Mouse (Mus musculus) hindbrain, embryonic 13.5 days (tissue): ENCODE results near the gene Fam171b. TPM values are rescaled to one million over a fixed set of nuclear protein-coding genes. Genes with fewer than 3 reads are reported as not detected.

Experiments
- ATAC-seq: fragments of 200-750 bp; cut with Nextera tagmentation; 2 replicates; pipeline ENCODE4 v1.8.0; 2017; ENCODE audit warnings: moderate TSS enrichment; ENCODE audit not compliant: low FRiP score
- H3K27ac ChIP-seq: fragments of 300-500 bp; sonication (generic); 2 replicates; pipeline ENCODE4 v1.5.1; 2015; ENCODE audit warnings: inconsistent platforms, mild to moderate bottlenecking, moderate library complexity
- H3K27me3 ChIP-seq: fragments of 300-500 bp; sonication (generic); 2 replicates; pipeline ENCODE4 v1.6.1; 2015; ENCODE audit warnings: mild to moderate bottlenecking, inconsistent platforms
- H3K36me3 ChIP-seq: fragments of 300-500 bp; sonication (generic); 2 replicates; pipeline ENCODE4 v1.6.1; 2015; ENCODE audit warnings: mild to moderate bottlenecking, inconsistent platforms
- H3K4me1 ChIP-seq: fragments of 300-500 bp; sonication (generic); replicated peaks from 2 replicates; pipeline ENCODE4 v1.6.1; 2015; ENCODE audit warnings: inconsistent platforms
- H3K4me2 ChIP-seq: fragments of 300-500 bp; sonication (generic); 2 replicates; pipeline ENCODE4 v1.6.1; 2015; ENCODE audit warnings: inconsistent platforms, mild to moderate bottlenecking, moderate library complexity
- H3K4me3 ChIP-seq: fragments of 300-500 bp; sonication (generic); 2 replicates; pipeline ENCODE4 v1.5.1; 2015; ENCODE audit warnings: mild to moderate bottlenecking, inconsistent platforms
- H3K9ac ChIP-seq: fragments of 300-500 bp; sonication (generic); 2 replicates; pipeline ENCODE4 v1.6.1; 2015; ENCODE audit warnings: mild to moderate bottlenecking, inconsistent platforms
- H3K9me3 ChIP-seq: fragments of 300-500 bp; sonication (generic); 2 replicates; pipeline ENCODE4 v1.6.1; 2016; ENCODE audit warnings: inconsistent platforms
- WGBS: fragments of 180-500 bp; shearing (Covaris S2); methylation state at CpG from one replicate; pipeline ENCODE4 v1.1.7; 2015; 5-methylcytosine and 5-hydroxymethylcytosine counted together
- polyA plus RNA-seq: library from polyadenylated mRNA; unstranded; fragments of >200 nt; fragmentation: Nextera tagmentation; extraction: Ambion mirVana; gene quantifications from 2 replicates; pipeline ENCODE4 v1.2.1, GENCODE M21; 2015

Fam171b gene
- polyA plus RNA-seq, 1 experiment from 2014 or later, result 64.6 TPM

DNA sequence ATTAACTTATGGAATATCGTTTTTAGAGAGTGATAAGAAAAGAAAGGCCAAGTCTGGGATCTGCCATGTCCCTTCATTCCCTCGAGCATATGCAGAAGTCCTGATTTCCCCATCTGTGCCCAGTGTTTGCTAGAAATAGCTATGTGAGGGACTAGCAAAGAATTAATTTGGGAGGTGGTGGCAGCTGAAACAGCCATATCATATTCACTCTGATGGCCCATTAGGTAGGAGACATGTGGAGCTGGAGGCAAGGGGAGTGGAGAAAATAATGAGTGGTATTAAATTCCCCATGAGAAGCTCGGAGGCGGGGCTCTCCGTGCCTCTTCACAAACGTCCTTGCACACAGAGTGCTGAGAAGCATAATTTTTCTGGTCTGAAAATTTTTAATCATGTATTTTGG is 3.7 kb downstream of the Fam171b start:
- no peaks in the 10 kb centered on the region for H3K36me3 ChIP-seq
- no peak overlapping the region for H3K4me2 ChIP-seq
- no peak overlapping the region for H3K4me3 ChIP-seq
- no peak overlapping the region for H3K9ac ChIP-seq
- no peaks in the 10 kb centered on the region for H3K9me3 ChIP-seq
- ATAC-seq, result no peak
- H3K27ac ChIP-seq, result no peak overlapping the region
- H3K27me3 ChIP-seq, result no peaks in the 10 kb centered on the region
- WGBS, result 37% methylated on average over 6 of the region's 6 CpGs
- peaks cover 33% of the 10 kb centered on the region for H3K4me1 ChIP-seq

DNA sequence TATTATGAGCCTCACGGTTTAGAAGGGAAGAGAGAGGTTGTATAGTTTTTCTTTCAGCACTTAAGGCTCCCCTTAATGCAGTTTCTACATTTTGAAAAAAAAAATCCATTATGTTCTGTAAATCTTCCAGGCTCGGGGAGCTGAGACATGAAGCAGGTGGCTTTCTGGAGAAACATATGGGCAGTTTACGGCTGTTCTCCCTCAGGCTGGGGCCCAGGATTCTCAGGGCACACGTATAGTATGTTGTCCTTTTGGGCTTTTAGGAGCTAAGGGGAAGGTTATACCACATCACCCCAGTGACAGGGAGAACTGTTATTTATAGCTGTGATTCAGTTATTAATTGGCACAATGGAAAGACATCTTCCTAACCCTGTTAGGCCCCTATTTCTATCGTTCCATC is 12.7 kb downstream of the Fam171b start:
- WGBS, result 53% methylated on average over 5 of the region's 5 CpGs
- peak overlapping the region; percentile 40; the same call in 1 of the 2 replicates for H3K27ac ChIP-seq
- ATAC-seq, result no peak; the same call in 1 of the 2 replicates
- no peaks in the 10 kb centered on the region for H3K9me3 ChIP-seq
- peaks cover 30% of the 10 kb centered on the region for H3K4me1 ChIP-seq
- H3K27me3 ChIP-seq, result no peaks in the 10 kb centered on the region
- no peak overlapping the region for H3K4me3 ChIP-seq
- H3K4me2 ChIP-seq, result no peak overlapping the region
- H3K36me3 ChIP-seq, result no peaks in the 10 kb centered on the region
- no peak overlapping the region for H3K9ac ChIP-seq

- no peaks in the 10 kb centered on the region for H3K27me3 ChIP-seq
- 19% methylated on average over 3 of the region's 3 CpGs for WGBS
- no peak for ATAC-seq
- H3K9ac ChIP-seq, result peak overlapping the region; percentile 35; the same call in 1 of the 2 replicates
- no peaks in the 10 kb centered on the region for H3K9me3 ChIP-seq
- no peak overlapping the region for H3K4me3 ChIP-seq
- no peak overlapping the region for H3K4me2 ChIP-seq
- H3K4me1 ChIP-seq, result peaks cover 27% of the 10 kb centered on the region
- no peaks in the 10 kb centered on the region for H3K36me3 ChIP-seq
- H3K27ac ChIP-seq, result peak overlapping the region; percentile 82
Observed at GRCm38 (mm10) chr2:83828895-83829539, 16.6 kb downstream of the Fam171b start.

DNA sequence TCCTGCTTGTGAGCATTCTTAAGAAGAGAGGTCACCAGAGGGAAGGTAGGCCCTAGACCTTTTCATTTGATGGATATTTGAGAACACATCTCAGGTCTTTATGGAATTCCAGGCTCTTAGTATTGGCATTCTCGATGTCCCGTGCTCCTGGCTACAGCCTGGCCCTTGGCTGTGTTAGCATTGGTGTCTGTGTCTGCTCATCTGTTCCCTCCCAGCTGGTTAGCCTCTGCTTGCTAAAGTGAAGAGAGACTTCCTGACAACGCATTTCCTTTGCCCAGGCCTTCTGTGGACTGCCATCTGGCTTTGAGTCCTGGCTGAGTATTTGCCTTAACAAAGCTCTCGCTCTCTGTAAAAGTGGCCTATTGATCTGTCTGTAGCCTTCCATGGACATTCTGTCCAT is 20.5 kb downstream of the Fam171b start:
- H3K4me1 ChIP-seq, result peaks cover 15% of the 10 kb centered on the region
- no peak for ATAC-seq
- H3K27ac ChIP-seq, result no peak overlapping the region
- 81% methylated on average over 4 of the region's 4 CpGs for WGBS
- no peaks in the 10 kb centered on the region for H3K27me3 ChIP-seq
- H3K4me3 ChIP-seq, result no peak overlapping the region
- H3K4me2 ChIP-seq, result no peak overlapping the region
- H3K9me3 ChIP-seq, result no peaks in the 10 kb centered on the region
- no peak overlapping the region for H3K9ac ChIP-seq
- H3K36me3 ChIP-seq, result no peaks in the 10 kb centered on the region

DNA sequence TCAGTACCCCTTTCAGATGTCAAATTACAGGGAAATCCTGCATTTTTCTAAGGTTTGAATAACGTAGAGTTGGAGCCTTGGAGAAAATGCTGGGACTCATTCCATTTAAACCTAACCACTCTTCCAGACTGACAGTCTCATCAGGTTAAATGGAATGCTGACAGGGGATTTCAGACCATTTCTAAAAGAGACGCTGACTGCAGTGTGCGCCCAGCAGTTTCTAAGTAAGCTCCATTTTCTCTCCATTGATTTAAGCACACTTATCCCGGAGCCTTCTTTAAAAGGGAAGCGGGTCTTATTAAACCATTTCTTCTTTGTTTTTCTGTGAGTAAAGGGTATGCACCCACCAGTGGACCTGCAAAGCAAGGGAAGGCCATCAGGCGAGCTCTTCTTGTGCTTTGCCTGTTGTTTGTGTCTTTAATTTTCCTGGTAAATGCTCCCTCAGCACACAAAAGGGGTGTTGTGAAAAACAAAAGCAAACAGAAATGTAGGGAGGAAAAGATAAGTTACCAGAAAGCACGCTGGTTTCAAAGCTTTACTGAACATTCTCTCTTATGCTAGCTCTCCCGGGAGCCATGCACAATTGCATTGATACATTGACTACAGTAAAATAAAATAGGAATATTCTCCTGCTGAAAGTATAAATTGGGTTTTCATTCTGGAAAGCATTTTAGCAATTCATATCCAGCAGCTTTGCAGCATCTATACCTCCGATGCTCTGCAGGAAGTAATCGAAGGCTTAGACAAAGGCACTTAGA is 23.1 kb downstream of the Fam171b start:
- ATAC-seq, result peak; percentile 22; the same call in 1 of the 2 replicates
- Histone ChIP-seq H3K9ac (peak overlapping the region; percentile 51; the same call in 1 of the 2 replicates), H3K9me3 (no peaks in the 10 kb centered on the region), H3K4me3 (no peak overlapping the region), H3K27ac (peak overlapping the region; percentile 88), H3K36me3 (no peaks in the 10 kb centered on the region), H3K4me2 (no peak overlapping the region), H3K27me3 (no peaks in the 10 kb centered on the region), H3K4me1 (peaks cover 8% of the 10 kb centered on the region)
- 52% methylated on average over 10 of the region's 10 CpGs for whole genome bisulfite sequencing

- H3K4me3 ChIP-seq, result no peak overlapping the region
- H3K9ac ChIP-seq, result no peak overlapping the region
- H3K36me3 ChIP-seq, result no peaks in the 10 kb centered on the region
- WGBS, result 90% methylated on average over 3 of the region's 3 CpGs
- H3K27me3 ChIP-seq, result no peaks in the 10 kb centered on the region
- H3K4me1 ChIP-seq, result 0 out of 2 replicates have a peak, but pooled peaks cover 5% of the 10 kb centered on the region
- H3K9me3 ChIP-seq, result no peaks in the 10 kb centered on the region
- H3K4me2 ChIP-seq, result no peak overlapping the region
- no peak overlapping the region for H3K27ac ChIP-seq
- ATAC-seq, result no peak
Observed at GRCm38 (mm10) chr2:83848495-83848894, 36.1 kb downstream of the Fam171b start.

- ATAC-seq, result no peak
- H3K36me3 ChIP-seq, result peaks cover 7% of the 10 kb centered on the region; the same call in 1 of the 2 replicates
- H3K4me2 ChIP-seq, result no peak overlapping the region
- no peaks in the 10 kb centered on the region for H3K9me3 ChIP-seq
- H3K27me3 ChIP-seq, result no peaks in the 10 kb centered on the region
- H3K4me3 ChIP-seq, result no peak overlapping the region
- no peaks in the 10 kb centered on the region for H3K4me1 ChIP-seq
- 88% methylated on average over 10 of the region's 10 CpGs for WGBS
- no peak overlapping the region for H3K27ac ChIP-seq
- H3K9ac ChIP-seq, result no peak overlapping the region
Observed at GRCm38 (mm10) chr2:83853423-83853822, 41.0 kb downstream of the Fam171b start.

DNA sequence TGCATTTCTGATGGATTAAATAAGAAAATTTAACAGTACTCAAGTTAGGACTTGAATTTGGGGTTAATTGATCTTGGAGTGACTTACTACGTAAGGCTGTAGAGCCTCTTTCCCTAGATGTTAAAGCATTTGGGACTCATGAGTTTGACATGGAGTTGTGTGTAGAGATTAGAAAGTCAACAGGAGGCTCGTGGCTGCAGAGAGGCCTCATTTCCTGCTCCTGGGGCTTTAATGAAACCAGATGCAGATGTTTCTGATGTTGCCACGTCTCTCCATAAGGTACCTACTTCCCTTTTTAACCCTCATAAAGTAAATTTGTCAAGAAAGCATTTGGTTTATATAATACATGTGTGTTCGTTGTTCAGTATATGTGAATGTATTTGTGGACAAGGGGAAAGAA is 43.8 kb downstream of the Fam171b start:
- Histone ChIP-seq H3K4me3 (no peak overlapping the region), H3K9me3 (no peaks in the 10 kb centered on the region), H3K36me3 (peaks cover 23% of the 10 kb centered on the region), H3K4me2 (no peak overlapping the region), H3K27ac (no peak overlapping the region), H3K4me1 (no peaks in the 10 kb centered on the region), H3K9ac (no peak overlapping the region), H3K27me3 (no peaks in the 10 kb centered on the region)
- WGBS, result 73% methylated on average over 4 of the region's 4 CpGs
- ATAC-seq, result no peak

DNA sequence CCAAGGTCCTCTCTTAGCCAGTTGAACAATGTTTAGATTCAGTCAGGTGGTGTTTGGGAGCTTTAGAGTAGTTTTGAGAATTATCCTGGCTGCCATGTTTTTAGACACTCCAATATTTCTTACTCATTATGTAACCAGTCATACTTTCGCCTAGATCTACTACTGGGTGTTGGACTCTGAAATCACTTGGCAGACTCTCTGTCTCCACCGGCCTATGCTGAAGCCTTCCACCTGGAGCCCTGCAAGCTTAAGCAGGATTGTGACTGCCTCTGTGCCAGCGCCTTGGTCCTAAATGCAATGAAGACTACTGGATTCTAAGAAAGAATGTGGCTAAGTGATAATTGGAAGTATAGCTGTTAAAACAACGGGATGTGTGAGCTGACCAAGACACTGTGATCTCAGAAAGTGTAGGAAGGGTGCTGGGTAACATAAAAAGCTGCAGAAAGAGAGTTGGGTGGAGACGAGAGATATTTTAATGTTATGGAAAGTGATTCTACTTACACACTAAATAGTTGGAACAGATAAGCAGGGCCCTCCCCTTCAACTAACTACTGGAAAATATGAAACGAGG is 71.5 kb downstream of the Fam171b start:
- Histone ChIP-seq H3K9me3 (no peaks in the 10 kb centered on the region), H3K4me1 (no peaks in the 10 kb centered on the region), H3K4me2 (no peak overlapping the region), H3K4me3 (no peak overlapping the region), H3K36me3 (peaks cover 18% of the 10 kb centered on the region), H3K9ac (no peak overlapping the region), H3K27ac (no peak overlapping the region), H3K27me3 (no peaks in the 10 kb centered on the region)
- WGBS, result 90% methylated on average over 6 of the region's 6 CpGs
- no peak for ATAC-seq

DNA sequence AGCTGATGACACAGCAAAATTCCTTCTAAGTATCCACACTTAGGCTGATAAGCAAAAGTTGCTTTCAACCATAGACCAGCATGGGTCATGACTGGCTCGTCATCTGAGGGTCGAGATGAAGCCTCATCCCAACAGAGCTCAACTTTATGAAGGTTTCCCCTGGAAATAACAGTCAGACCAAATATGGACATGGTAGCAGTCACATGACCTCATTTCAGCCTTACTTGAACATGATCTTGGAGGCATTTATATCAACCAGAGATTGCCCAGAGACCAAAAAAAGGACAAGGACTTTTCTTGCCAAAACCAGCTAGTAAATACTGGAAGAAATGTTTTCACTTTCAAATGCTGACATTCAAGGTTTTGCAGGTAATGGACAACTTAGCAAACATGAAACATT is 81.3 kb downstream of the Fam171b start:
- no peak for ATAC-seq
- H3K9ac ChIP-seq, result no peak overlapping the region
- H3K9me3 ChIP-seq, result no peaks in the 10 kb centered on the region
- no peak overlapping the region for H3K4me3 ChIP-seq
- no peaks in the 10 kb centered on the region for H3K36me3 ChIP-seq
- no peak overlapping the region for H3K4me2 ChIP-seq
- H3K4me1 ChIP-seq, result no peaks in the 10 kb centered on the region
- WGBS, result 94% methylated on average over 2 of the region's 2 CpGs
- no peak overlapping the region for H3K27ac ChIP-seq
- H3K27me3 ChIP-seq, result no peaks in the 10 kb centered on the region

GRCm38 (mm10) chr2:83901896-83902540 is 89.6 kb downstream of the Fam171b start:
- Histone ChIP-seq H3K27me3 (no peaks in the 10 kb centered on the region), H3K9me3 (no peaks in the 10 kb centered on the region), H3K4me3 (no peak overlapping the region), H3K9ac (no peak overlapping the region), H3K4me2 (no peak overlapping the region), H3K4me1 (no peaks in the 10 kb centered on the region), H3K36me3 (no peaks in the 10 kb centered on the region), H3K27ac (no peak overlapping the region)
- no peak for ATAC-seq
- WGBS, result 74% methylated on average over 2 of the region's 2 CpGs

- H3K9ac ChIP-seq, result no peak overlapping the region
- H3K36me3 ChIP-seq, result no peaks in the 10 kb centered on the region
- no peaks in the 10 kb centered on the region for H3K4me1 ChIP-seq
- H3K9me3 ChIP-seq, result no peaks in the 10 kb centered on the region
- H3K27ac ChIP-seq, result no peak overlapping the region
- no peaks in the 10 kb centered on the region for H3K27me3 ChIP-seq
- no peak overlapping the region for H3K4me3 ChIP-seq
- ATAC-seq, result no peak
- WGBS, result 59% methylated on average over 2 of the region's 2 CpGs
- no peak overlapping the region for H3K4me2 ChIP-seq
Observed at GRCm38 (mm10) chr2:83929478-83930088, 117.1 kb downstream of the Fam171b start.
